Mouse (Mus musculus): ENCODE measurements at regions not wholly inside any gene's neighbourhood (a gene's known extent, or its start where the extent isn't known, plus 50 kb on each side); places are given as distances from the start of the nearest gene placed in this dataset.

DNA sequence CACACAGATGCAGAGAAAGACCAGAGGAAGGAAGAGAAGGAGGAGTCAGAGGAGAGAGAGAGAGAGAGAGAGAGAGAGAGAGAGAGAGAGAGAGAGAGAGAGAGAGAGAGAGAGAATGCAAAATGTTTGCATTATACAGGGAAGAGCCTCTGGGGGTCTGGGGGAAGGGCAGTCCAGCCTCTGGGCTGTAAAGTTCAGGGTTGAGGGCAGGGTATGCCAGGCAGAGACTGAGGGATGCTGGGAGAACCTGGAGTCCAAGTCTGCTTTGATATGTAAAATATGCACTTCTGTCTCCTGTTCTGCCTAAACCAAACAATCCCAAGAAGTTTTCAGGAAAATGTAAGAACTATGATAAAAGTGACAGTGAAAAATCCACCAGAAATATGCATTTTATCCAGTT, 538.6 kb upstream of the Sall1 start:
- no peak for TF ChIP-seq EP300 (IDR thresholded peaks at IDR 0.05; ENCODE audit: low read depth)
- no peak for TF ChIP-seq CTCF (IDR thresholded peaks at IDR 0.05; ENCODE audit: low read depth)

Measured in heart, postnatal 0 days (tissue).